Mouse (Mus musculus): Measurements from ENCODE around the gene Lrrc29. TPM values are rescaled to one million over a fixed set of nuclear protein-coding genes. Genes with fewer than 3 reads are reported as not detected.

Lrrc29 gene
- polyA plus RNA-seq, 1 experiment: 11.0 TPM

DNA sequence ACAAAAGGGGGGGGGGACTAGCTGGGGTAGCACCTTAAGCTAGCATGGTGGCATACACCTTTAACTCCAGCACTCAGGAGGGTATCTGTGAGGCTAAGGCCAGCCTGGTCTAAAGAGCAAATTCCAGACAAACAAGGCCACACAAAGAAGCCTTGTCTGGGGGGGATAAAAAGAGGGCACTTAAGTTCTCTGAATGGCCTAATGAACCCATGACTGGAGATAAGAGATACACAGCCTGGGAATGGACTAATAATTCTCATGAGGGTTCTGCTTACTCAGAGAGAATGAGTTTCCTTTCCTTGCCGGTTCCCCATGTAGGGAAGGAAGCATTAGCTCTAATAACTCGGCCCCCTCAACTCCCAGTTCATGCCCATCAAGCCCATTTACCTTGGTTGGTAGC is 6.4 kb upstream of the Lrrc29 start:
- 59% methylated on average over 2 of the region's 2 CpGs for WGBS

GRCm38 (mm10) chr8:105331931-105332330 is 5.9 kb upstream of the Lrrc29 start:
- H3K27ac ChIP-seq (ENCODE audit: insufficient read depth, low read depth, low read length): no peak overlapping the region
- H3K36me3 ChIP-seq (ENCODE audit: control insufficient read depth, insufficient read depth, low read length): peaks cover 7% of the 10 kb centered on the region
- 93% methylated on average over 9 of the region's 9 CpGs for WGBS
- H3K4me3 ChIP-seq (ENCODE audit: insufficient read depth, low read depth, low read length): no peak overlapping the region
- H3K27me3 ChIP-seq (replicated peaks; ENCODE audit: control insufficient read depth, insufficient read depth, low read length): no peaks in the 10 kb centered on the region
- no peak for DNase-seq
- peaks cover 6% of the 10 kb centered on the region for H3K4me1 ChIP-seq (ENCODE audit: control insufficient read depth, insufficient read depth, low read length)
- no peak for TF ChIP-seq CTCF (conservative IDR thresholded peaks at IDR 0.05; ENCODE audit: insufficient read depth, insufficient read length, low read depth, low read length)
- no peak for TF ChIP-seq POLR2A (IDR thresholded peaks at IDR 0.05; ENCODE audit: low read depth, low read length)

More for the DNA sequence above, 6.4 kb upstream of the Lrrc29 start:
- H3K27me3 ChIP-seq (replicated peaks; ENCODE audit: control insufficient read depth, insufficient read depth, low read length): no peaks in the 10 kb centered on the region
- no peak for DNase-seq
- H3K27ac ChIP-seq (ENCODE audit: insufficient read depth, low read depth, low read length): no peak overlapping the region
- no peak overlapping the region for H3K4me3 ChIP-seq (ENCODE audit: insufficient read depth, low read depth, low read length)
- TF ChIP-seq POLR2A (IDR thresholded peaks at IDR 0.05; ENCODE audit: low read depth, low read length) (no peak), CTCF (conservative IDR thresholded peaks at IDR 0.05; ENCODE audit: insufficient read depth, insufficient read length, low read depth, low read length) (no peak)
- peaks cover 3% of the 10 kb centered on the region for H3K4me1 ChIP-seq (ENCODE audit: control insufficient read depth, insufficient read depth, low read length)
- peaks cover 7% of the 10 kb centered on the region for H3K36me3 ChIP-seq (ENCODE audit: control insufficient read depth, insufficient read depth, low read length)

GRCm38 (mm10) chr8:105331469-105331868 is 5.4 kb upstream of the Lrrc29 start:
- WGBS: 91% methylated on average over 22 of the region's 22 CpGs
- Histone ChIP-seq H3K36me3 (ENCODE audit: control insufficient read depth, insufficient read depth, low read length) (peaks cover 7% of the 10 kb centered on the region), H3K27ac (ENCODE audit: insufficient read depth, low read depth, low read length) (no peak overlapping the region)

GRCm38 (mm10) chr8:105330325-105330724 is 4.2 kb upstream of the Lrrc29 start:
- Histone ChIP-seq H3K36me3 (ENCODE audit: control insufficient read depth, insufficient read depth, low read length) (peaks cover 7% of the 10 kb centered on the region), H3K4me1 (ENCODE audit: control insufficient read depth, insufficient read depth, low read length) (peaks cover 9% of the 10 kb centered on the region), H3K27ac (ENCODE audit: insufficient read depth, low read depth, low read length) (no peak overlapping the region), H3K27me3 (replicated peaks; ENCODE audit: control insufficient read depth, insufficient read depth, low read length) (no peaks in the 10 kb centered on the region), H3K4me3 (ENCODE audit: insufficient read depth, low read depth, low read length) (no peak overlapping the region)
- 75% methylated on average over 12 of the region's 12 CpGs for WGBS
- DNase-seq: peak; percentile 62
- TF ChIP-seq CTCF (conservative IDR thresholded peaks at IDR 0.05; ENCODE audit: insufficient read depth, insufficient read length, low read depth, low read length) (no peak), POLR2A (IDR thresholded peaks at IDR 0.05; ENCODE audit: low read depth, low read length) (no peak)

More at GRCm38 (mm10) chr8:105331469-105331868, 5.4 kb upstream of the Lrrc29 start:
- no peaks in the 10 kb centered on the region for H3K27me3 ChIP-seq (replicated peaks; ENCODE audit: control insufficient read depth, insufficient read depth, low read length)
- no peak for DNase-seq
- H3K4me1 ChIP-seq (ENCODE audit: control insufficient read depth, insufficient read depth, low read length): peaks cover 6% of the 10 kb centered on the region
- TF ChIP-seq POLR2A (IDR thresholded peaks at IDR 0.05; ENCODE audit: low read depth, low read length) (no peak), CTCF (conservative IDR thresholded peaks at IDR 0.05; ENCODE audit: insufficient read depth, insufficient read length, low read depth, low read length) (no peak)
- H3K4me3 ChIP-seq (ENCODE audit: insufficient read depth, low read depth, low read length): no peak overlapping the region

GRCm38 (mm10) chr8:105326968-105327367 is 890 bp upstream of the Lrrc29 start:
- Histone ChIP-seq H3K4me1 (ENCODE audit: control insufficient read depth, insufficient read depth, low read length) (peaks cover 15% of the 10 kb centered on the region), H3K27me3 (replicated peaks; ENCODE audit: control insufficient read depth, insufficient read depth, low read length) (no peaks in the 10 kb centered on the region), H3K27ac (ENCODE audit: insufficient read depth, low read depth, low read length) (0 out of 2 replicates have a peak overlapping the region, but pooled peaks have one; percentile 58), H3K36me3 (ENCODE audit: control insufficient read depth, insufficient read depth, low read length) (peaks cover 7% of the 10 kb centered on the region), H3K4me3 (ENCODE audit: insufficient read depth, low read depth, low read length) (peak overlapping the region; percentile 94)
- no peak for DNase-seq
- WGBS: 23% methylated on average over 6 of the region's 6 CpGs
- TF ChIP-seq POLR2A (IDR thresholded peaks at IDR 0.05; ENCODE audit: low read depth, low read length) (no peak), CTCF (conservative IDR thresholded peaks at IDR 0.05; ENCODE audit: insufficient read depth, insufficient read length, low read depth, low read length) (no peak)

DNA sequence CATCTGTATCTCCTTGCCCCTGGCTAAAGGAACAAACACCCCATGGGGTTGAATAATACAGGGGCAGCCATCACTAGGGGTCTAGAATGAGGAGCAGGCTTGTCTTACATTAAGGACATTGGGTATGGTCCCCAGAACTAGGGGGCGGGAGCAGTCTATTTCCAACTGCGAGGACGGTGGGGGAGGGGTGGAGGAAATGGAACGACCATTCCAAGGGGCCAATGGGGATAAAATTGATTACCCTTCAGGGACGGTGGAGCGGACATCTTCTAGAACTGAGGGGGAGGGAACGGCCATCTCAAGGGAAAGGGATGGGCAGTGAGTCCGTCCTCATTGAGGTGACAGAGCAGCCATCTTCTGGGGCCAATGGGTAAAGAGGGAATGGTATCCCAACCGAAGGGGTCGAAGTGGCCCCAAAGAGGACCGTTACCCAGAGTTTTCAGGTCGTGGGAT is 411 bp downstream of the Lrrc29 start:
- no peak overlapping the region for H3K27ac ChIP-seq (ENCODE audit: insufficient read depth, low read depth, low read length)
- WGBS: under 1% methylated on average over 12 of the region's 12 CpGs
- H3K27me3 ChIP-seq (replicated peaks; ENCODE audit: control insufficient read depth, insufficient read depth, low read length): no peaks in the 10 kb centered on the region
- H3K36me3 ChIP-seq (ENCODE audit: control insufficient read depth, insufficient read depth, low read length): peaks cover 5% of the 10 kb centered on the region
- TF ChIP-seq CTCF (conservative IDR thresholded peaks at IDR 0.05; ENCODE audit: insufficient read depth, insufficient read length, low read depth, low read length) (no peak), POLR2A (IDR thresholded peaks at IDR 0.05; ENCODE audit: low read depth, low read length) (no peak)
- peaks cover 15% of the 10 kb centered on the region for H3K4me1 ChIP-seq (ENCODE audit: control insufficient read depth, insufficient read depth, low read length)
- H3K4me3 ChIP-seq (ENCODE audit: insufficient read depth, low read depth, low read length): peak overlapping the region; percentile 94
- no peak for DNase-seq

GRCm38 (mm10) chr8:105323183-105323582 is 2.9 kb downstream of the Lrrc29 start:
- TF ChIP-seq POLR2A (IDR thresholded peaks at IDR 0.05; ENCODE audit: low read depth, low read length) (no peak), CTCF (conservative IDR thresholded peaks at IDR 0.05; ENCODE audit: insufficient read depth, insufficient read length, low read depth, low read length) (no peak)
- no peak for DNase-seq
- no peak overlapping the region for H3K27ac ChIP-seq (ENCODE audit: insufficient read depth, low read depth, low read length)
- no peaks in the 10 kb centered on the region; the same call in 1 of the 2 replicates for H3K36me3 ChIP-seq (ENCODE audit: control insufficient read depth, insufficient read depth, low read length)
- H3K4me1 ChIP-seq (ENCODE audit: control insufficient read depth, insufficient read depth, low read length): peaks cover 11% of the 10 kb centered on the region
- H3K4me3 ChIP-seq (ENCODE audit: insufficient read depth, low read depth, low read length): no peak overlapping the region
- no peaks in the 10 kb centered on the region for H3K27me3 ChIP-seq (replicated peaks; ENCODE audit: control insufficient read depth, insufficient read depth, low read length)
- WGBS: 85% methylated on average over 4 of the region's 4 CpGs
